Mouse (Mus musculus): Measurements from ENCODE around the gene Pum1. TPM values are rescaled to one million over a fixed set of nuclear protein-coding genes. Genes with fewer than 3 reads are reported as not detected.

The Pum1 gene
- polyA plus RNA-seq, 2 experiments = 69.5 to 83.8 TPM

DNA sequence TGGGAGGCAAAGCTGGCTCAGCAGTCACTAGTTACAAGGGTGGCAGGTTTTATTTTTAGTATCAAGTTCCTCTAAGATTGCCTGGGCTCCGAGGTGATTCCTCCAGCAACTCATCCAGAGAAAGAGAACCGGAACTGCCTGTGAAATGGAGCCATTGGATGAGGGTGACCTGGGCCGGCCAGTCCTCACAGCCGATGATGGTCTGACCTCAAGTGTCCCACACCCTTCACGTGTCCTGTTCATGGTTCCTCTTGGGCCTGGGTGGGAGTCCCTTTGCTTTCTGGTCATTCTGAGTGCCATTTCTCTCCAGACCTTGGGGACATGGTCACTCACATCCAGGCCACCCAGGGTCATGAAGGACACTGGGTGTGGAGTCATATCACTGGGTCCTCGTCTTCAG is 137.0 kb downstream of the Pum1 start:
- no peak overlapping the region for H3K9ac ChIP-seq (ENCODE audit: low read depth, low read length, severe bottlenecking)
- H3K27ac ChIP-seq (replicated peaks; ENCODE audit: low read depth, low read length) = no peak overlapping the region
- no peak overlapping the region for H3K4me2 ChIP-seq (replicated peaks; ENCODE audit: low read depth, low read length, severe bottlenecking)
- WGBS = 76% methylated on average over 6 of the region's 6 CpGs
- no peaks in the 10 kb centered on the region for H3K27me3 ChIP-seq (ENCODE audit: control insufficient read depth, insufficient read depth, low read length)
- H3K4me3 ChIP-seq (replicated peaks; ENCODE audit: low read length) = no peak overlapping the region
- peaks cover 40% of the 10 kb centered on the region for H3K4me1 ChIP-seq (ENCODE audit: control insufficient read depth, insufficient read depth, low read length)
- DNase-seq (ENCODE audit: low spot score) (no peak), ATAC-seq (ENCODE audit: low FRiP score, low read depth) (no peak)
- no peak for TF ChIP-seq POLR2A (IDR thresholded peaks at IDR 0.05; ENCODE audit: borderline replicate concordance, extremely low read depth, insufficient read depth, insufficient read length)
- H3K36me3 ChIP-seq (ENCODE audit: control insufficient read depth, insufficient read depth, low read length) = peaks cover 7% of the 10 kb centered on the region; the same call in 1 of the 2 replicates
- H3K9me3 ChIP-seq (ENCODE audit: control insufficient read depth, low read length) = no peaks in the 10 kb centered on the region

DNA sequence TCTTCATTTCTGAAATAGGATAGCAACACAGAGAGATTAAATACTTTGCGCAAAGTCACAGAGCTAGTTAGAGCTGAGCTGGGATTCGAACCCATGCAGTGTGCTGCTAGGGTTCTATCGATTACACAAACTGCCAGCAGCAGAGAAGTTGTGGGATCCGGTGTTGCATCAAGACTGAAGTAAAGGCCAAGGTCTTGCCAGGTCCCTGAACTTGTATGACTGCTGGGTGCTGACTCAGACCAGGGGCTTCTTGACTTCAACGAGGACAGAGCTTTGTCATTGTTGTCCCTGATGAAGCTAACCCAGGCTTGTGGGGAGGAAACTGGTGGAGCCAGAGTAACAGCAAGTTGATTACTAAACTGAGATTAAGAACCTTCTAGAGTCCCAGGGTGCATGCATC is 138.1 kb downstream of the Pum1 start:
- Histone ChIP-seq H3K9ac (ENCODE audit: low read depth, low read length, severe bottlenecking) (no peak overlapping the region), H3K4me1 (ENCODE audit: control insufficient read depth, insufficient read depth, low read length) (peaks cover 42% of the 10 kb centered on the region), H3K4me2 (replicated peaks; ENCODE audit: low read depth, low read length, severe bottlenecking) (no peak overlapping the region), H3K9me3 (ENCODE audit: control insufficient read depth, low read length) (no peaks in the 10 kb centered on the region), H3K27ac (replicated peaks; ENCODE audit: low read depth, low read length) (no peak overlapping the region), H3K36me3 (ENCODE audit: control insufficient read depth, insufficient read depth, low read length) (peaks cover 7% of the 10 kb centered on the region; the same call in 1 of the 2 replicates), H3K4me3 (replicated peaks; ENCODE audit: low read length) (no peak overlapping the region), H3K27me3 (ENCODE audit: control insufficient read depth, insufficient read depth, low read length) (no peaks in the 10 kb centered on the region)
- WGBS = 91% methylated on average over 5 of the region's 5 CpGs
- ATAC-seq (ENCODE audit: low FRiP score, low read depth) = no peak
- TF ChIP-seq POLR2A (IDR thresholded peaks at IDR 0.05; ENCODE audit: borderline replicate concordance, extremely low read depth, insufficient read depth, insufficient read length) = no peak
- no peak for DNase-seq (ENCODE audit: low spot score)

DNA sequence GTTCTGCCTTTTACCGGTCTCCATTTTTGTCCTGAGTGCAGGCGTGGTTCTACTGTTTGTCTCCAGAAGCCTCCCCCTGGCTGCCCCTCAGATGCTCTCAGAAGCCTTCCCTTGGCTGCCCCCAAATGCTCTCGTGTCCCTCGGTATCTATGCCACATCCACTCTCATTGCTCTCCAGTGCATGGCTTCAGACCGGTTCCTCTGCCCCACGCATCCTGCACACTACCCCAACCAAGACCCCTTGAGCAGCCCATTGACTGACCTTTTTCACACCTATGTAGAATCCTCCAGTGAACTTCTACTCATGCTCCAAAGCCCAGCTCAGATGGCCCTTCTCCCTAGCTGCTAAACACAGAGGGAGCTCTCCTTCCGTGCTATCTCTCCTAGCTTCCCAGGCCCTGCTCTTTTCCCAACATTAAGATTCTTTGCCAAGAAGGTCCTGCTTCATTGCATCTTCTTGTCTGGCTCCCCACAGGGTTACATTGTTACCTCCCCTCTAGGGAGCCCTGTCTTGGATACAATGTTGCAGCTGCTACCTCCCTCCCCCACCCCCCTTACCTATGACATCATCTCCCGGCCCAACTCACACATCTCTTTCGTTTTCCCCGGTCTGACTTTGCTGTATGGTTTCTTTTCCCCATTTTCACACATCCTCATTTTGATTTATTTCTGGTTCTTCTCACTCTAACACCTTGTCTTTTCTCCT is 138.7 kb downstream of the Pum1 start:
- H3K9ac ChIP-seq (ENCODE audit: low read depth, low read length, severe bottlenecking) = no peak overlapping the region
- no peak overlapping the region for H3K4me3 ChIP-seq (replicated peaks; ENCODE audit: low read length)
- no peak overlapping the region for H3K27ac ChIP-seq (replicated peaks; ENCODE audit: low read depth, low read length)
- DNase-seq (ENCODE audit: low spot score) = peak; percentile 52
- WGBS = 61% methylated on average over 9 of the region's 10 CpGs
- H3K4me2 ChIP-seq (replicated peaks; ENCODE audit: low read depth, low read length, severe bottlenecking) = 0 out of 2 replicates have a peak overlapping the region, but pooled peaks have one; percentile 10
- H3K27me3 ChIP-seq (ENCODE audit: control insufficient read depth, insufficient read depth, low read length) = no peaks in the 10 kb centered on the region
- peaks cover 42% of the 10 kb centered on the region for H3K4me1 ChIP-seq (ENCODE audit: control insufficient read depth, insufficient read depth, low read length)
- no peaks in the 10 kb centered on the region for H3K9me3 ChIP-seq (ENCODE audit: control insufficient read depth, low read length)
- TF ChIP-seq POLR2A (IDR thresholded peaks at IDR 0.05; ENCODE audit: borderline replicate concordance, extremely low read depth, insufficient read depth, insufficient read length) = no peak
- ATAC-seq (ENCODE audit: low FRiP score, low read depth) = no peak; the same call in 1 of the 2 replicates
- peaks cover 7% of the 10 kb centered on the region; the same call in 1 of the 2 replicates for H3K36me3 ChIP-seq (ENCODE audit: control insufficient read depth, insufficient read depth, low read length)

GRCm38 (mm10) chr4:130803591-130803990 is 140.5 kb downstream of the Pum1 start:
- no peak for ATAC-seq (ENCODE audit: low FRiP score, low read depth)
- Histone ChIP-seq H3K27me3 (ENCODE audit: control insufficient read depth, insufficient read depth, low read length) (no peaks in the 10 kb centered on the region), H3K36me3 (ENCODE audit: control insufficient read depth, insufficient read depth, low read length) (peaks cover 7% of the 10 kb centered on the region; the same call in 1 of the 2 replicates), H3K9me3 (ENCODE audit: control insufficient read depth, low read length) (no peaks in the 10 kb centered on the region), H3K27ac (replicated peaks; ENCODE audit: low read depth, low read length) (no peak overlapping the region), H3K4me2 (replicated peaks; ENCODE audit: low read depth, low read length, severe bottlenecking) (no peak overlapping the region), H3K9ac (ENCODE audit: low read depth, low read length, severe bottlenecking) (no peak overlapping the region), H3K4me3 (replicated peaks; ENCODE audit: low read length) (no peak overlapping the region), H3K4me1 (ENCODE audit: control insufficient read depth, insufficient read depth, low read length) (peaks cover 26% of the 10 kb centered on the region)
- no peak for TF ChIP-seq POLR2A (IDR thresholded peaks at IDR 0.05; ENCODE audit: borderline replicate concordance, extremely low read depth, insufficient read depth, insufficient read length)
- WGBS = 77% methylated on average over 2 of the region's 2 CpGs
- no peak for DNase-seq (ENCODE audit: low spot score)

DNA sequence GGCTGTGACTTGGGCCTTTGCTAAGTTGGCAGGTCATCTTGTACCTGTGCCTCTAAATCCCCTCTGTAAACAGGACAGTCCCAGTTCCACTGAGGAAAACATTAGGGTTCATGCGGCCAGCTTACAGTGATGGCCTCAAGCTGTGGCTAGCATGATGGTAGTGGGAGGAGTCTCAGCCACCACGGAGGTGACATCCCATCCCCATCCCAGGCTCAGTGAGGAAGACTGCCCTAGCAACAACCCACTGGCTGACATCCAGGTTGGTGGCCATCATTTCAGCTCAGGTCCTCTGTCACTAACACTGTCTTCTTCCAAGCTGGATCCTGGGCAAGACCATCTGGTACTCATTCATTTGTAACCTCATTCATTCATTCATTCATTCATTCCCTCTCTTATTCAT is 141.2 kb downstream of the Pum1 start:
- no peaks in the 10 kb centered on the region for H3K9me3 ChIP-seq (ENCODE audit: control insufficient read depth, low read length)
- WGBS = 65% methylated on average over 2 of the region's 2 CpGs
- TF ChIP-seq POLR2A (IDR thresholded peaks at IDR 0.05; ENCODE audit: borderline replicate concordance, extremely low read depth, insufficient read depth, insufficient read length) = no peak
- H3K9ac ChIP-seq (ENCODE audit: low read depth, low read length, severe bottlenecking) = no peak overlapping the region
- no peak overlapping the region for H3K4me2 ChIP-seq (replicated peaks; ENCODE audit: low read depth, low read length, severe bottlenecking)
- DNase-seq (ENCODE audit: low spot score) = no peak
- no peak for ATAC-seq (ENCODE audit: low FRiP score, low read depth)
- H3K4me1 ChIP-seq (ENCODE audit: control insufficient read depth, insufficient read depth, low read length) = peaks cover 19% of the 10 kb centered on the region
- no peaks in the 10 kb centered on the region for H3K27me3 ChIP-seq (ENCODE audit: control insufficient read depth, insufficient read depth, low read length)
- no peak overlapping the region for H3K27ac ChIP-seq (replicated peaks; ENCODE audit: low read depth, low read length)
- no peak overlapping the region for H3K4me3 ChIP-seq (replicated peaks; ENCODE audit: low read length)
- peaks cover 7% of the 10 kb centered on the region; the same call in 1 of the 2 replicates for H3K36me3 ChIP-seq (ENCODE audit: control insufficient read depth, insufficient read depth, low read length)
